Mouse (Mus musculus) CD4-positive, CD25-positive, alpha-beta regulatory T cell, adult 2 months (primary cell): Measurements from ENCODE around the gene Pitpnc1.

Source experiments
- DNase-seq: peaks from one replicate; pipeline ENCODE4 v3.0.0-alpha.2; 2012; ENCODE audit warnings: low read depth, low spot score

Gene Pitpnc1

GRCm38 (mm10) chr11:107410090-107410732 lies 60.3 kb downstream of the Pitpnc1 start:
- no peak for DNase-seq

- DNase-seq: no peak
Measured at GRCm38 (mm10) chr11:107408886-107409285, 61.6 kb downstream of the Pitpnc1 start.

- DNase-seq: peak; percentile 58
Measured at GRCm38 (mm10) chr11:107407698-107408097, 62.8 kb downstream of the Pitpnc1 start.

DNA sequence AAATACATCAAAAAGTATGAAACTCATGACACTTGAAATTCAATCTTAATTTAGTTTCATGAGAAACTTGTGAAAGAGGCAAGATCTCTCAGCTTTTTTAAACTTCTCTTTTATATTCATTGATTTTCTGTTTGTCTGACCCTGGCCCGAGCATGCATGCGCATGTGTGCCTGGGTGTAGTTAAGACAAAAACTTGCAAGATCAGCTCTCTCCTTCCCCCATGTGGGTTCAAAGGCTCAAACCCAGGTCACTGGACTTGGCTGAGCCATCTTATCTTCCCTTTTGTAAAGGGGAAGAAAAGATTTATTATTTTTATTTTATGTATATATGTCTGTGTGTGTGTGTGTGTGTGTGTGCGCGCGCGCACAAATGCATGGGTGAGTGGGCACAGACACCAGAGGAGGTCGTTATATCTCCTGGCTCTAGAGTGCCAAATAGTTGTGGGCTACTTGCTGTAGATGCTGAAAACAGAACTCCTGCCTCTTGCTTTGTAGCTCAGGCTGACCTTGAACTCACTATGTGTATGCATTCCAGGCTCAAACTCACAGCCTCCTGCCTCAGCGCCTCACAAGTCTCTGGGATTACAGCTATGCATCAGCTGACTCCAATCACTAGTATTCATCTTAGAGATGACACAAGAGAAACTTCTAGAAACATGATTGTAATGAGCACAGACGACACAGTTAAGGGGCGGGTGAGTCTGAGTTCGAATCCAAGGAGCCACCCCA lies 64.7 kb downstream of the Pitpnc1 start:
- no peak for DNase-seq

GRCm38 (mm10) chr11:107403309-107403708 lies 67.2 kb downstream of the Pitpnc1 start:
- DNase-seq: no peak

DNA sequence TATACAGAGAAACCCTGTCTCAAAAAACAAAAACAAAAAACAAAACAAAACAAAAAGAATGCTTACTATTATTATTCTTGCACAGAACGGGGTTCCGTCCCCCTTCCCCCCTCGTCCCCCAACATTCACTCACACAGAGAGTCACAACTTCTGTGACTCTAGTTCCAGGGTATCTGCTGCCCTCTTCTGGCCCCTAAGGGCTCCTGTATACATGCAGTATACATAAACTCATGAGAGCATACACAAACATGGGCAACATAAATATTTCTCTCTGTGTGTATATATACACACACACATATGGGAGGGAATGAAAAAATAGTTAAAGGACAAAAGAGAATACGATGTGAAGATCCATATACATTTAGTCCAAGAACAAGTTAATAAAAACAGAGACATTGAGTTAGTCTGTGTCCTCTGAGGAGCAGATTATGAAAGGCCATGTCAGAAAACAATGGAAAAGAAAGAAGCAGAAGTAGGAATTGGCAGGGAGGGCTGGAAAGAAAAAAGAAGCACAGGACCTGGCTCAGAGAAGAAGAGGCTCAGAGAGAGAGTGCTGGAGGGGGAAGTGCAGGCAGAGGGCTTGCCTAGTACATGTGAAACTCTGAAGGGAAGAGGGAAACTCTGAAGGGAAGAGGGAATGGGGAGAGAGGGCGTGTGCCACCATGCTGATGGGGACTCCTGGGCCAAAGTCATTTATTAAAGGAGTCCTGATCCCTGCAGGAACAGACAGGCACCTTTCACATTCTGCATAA lies 68.5 kb downstream of the Pitpnc1 start:
- no peak for DNase-seq

DNA sequence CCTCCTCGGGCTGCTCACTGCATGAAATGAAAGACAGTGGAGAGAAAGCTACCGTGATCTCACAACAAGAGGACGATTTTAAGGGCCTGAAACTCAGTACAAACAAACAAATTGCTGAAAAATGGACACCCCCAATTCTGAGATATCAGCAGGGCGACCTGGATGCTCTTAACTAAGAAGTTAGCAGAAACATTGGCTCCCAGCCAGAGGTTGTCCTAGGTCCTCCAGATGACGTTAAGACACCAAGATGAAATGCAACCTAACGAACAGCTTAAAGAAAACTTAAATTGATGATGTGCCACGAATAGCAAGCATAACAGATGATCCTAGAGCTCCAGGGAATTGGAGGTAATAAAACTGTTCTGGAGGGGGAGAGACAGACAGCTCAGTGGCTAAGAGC lies 69.7 kb downstream of the Pitpnc1 start:
- DNase-seq: no peak

DNA sequence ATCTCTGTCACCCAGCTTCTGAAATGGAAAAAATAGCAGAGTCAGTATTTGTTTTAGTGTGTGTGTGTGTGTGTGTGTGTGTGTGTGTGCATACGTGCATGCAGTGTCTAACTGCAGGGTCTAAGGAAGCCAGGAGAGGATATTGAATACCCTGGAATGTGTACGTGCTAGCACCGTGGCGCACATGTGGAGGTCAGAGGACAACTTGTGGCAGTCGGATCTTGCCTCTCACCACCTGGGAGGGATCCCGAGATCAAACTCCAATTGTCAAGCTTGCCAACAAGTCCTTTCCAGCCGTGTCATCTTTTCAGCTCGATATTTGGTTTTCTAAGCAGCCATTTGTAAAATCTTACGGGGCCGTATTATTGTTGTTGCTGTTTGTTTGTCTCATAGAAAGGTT lies 70.5 kb downstream of the Pitpnc1 start:
- DNase-seq: no peak

DNA sequence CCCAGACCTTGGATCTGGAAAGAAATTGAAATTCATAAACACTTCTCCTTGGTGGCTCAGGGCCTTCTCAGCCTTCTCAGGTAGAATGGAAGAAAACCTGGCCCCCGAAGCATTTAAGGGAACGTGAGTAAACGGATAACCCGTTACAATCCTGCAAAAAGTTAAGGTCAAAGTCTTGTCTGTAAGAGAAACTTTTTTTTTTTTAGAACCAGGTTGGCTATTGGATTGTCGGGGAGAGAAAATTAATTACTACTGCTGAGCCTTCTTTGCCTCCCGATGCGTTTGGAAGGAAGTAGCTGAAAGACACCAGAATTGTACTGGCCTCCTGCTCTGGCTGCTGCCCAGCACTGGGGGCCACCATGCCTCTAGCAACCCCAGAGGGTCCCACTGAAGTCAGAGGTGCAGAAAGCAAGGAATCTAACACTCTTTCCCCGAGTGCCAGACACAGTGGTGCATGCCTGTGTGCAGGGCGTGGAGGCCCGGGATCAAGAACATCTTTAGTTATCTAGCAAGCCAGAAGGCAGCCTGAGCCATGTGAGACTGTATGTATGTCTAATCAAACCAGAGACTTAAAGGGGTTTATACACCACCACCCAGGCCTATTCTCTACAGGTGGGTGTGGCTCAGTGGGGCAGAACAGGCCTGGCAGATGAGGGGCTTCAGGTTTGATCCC lies 73.0 kb downstream of the Pitpnc1 start:
- no peak for DNase-seq

DNA sequence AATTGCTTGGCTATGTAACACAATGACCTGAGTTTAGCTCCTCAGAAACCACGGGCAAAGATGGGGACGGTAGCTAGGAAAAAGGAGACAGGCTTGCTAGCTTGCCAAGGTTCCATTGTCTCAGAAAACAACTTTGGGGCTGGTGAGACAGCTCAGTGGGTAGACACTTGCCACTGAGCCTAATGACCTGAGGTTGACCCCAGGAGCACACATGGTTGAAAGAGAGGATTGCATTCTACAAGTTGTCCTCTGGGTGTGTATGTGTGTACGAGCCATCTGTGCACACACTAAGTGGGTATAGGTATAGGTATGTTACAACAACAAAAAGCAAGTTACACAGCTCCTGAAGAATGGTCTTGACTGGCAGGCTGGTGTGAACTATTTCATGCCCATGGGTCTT lies 76.3 kb downstream of the Pitpnc1 start:
- peak; percentile 38 for DNase-seq

DNA sequence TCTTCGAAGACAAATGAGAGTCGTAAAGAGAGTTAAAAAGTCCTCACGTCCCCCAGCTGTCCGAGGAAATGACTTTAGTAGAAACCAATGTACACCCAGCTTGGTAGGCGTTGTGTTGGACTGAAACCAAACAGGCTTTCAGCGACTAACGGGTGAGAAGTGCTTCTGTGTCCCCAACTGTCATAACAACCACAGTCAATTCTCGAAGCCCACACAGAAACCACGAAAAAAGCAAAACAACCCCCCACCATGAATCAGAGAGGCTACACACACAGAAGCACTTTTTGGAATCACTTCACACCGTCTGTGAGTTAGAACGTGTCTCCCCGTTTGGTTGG lies 76.7 kb downstream of the Pitpnc1 start:
- DNase-seq: peak; percentile 56

DNA sequence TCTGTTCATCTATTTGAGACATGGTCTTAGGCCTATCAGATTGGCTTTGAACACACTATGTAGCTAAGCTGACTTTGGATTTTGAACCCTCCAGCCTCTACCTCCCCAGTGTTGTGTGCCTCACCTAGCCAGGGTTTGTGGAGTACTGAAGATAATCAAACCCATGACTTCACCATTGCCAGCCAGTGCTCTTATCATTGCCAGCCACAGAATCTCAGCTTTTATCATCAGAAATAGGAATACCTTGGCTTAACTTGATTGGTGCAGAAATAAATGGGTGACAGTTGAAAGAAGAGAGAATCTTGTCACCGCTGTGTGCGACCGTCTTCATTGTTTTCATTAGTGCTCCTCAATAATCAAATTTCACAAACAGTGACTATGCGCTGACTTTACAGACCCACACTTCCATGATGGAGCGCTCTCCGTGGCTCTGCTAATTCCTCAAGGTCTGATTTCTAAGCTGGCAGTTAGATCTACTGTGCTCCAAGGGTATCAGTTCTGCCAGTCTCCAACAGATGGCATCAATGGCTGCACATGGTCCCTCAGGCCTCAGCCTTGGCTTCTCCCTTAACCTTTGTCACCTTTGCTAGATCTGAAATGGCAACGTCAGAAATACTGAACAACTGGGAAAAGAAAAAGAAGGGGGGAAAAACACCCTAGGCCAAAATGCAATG lies 77.2 kb downstream of the Pitpnc1 start:
- peak; percentile 76 for DNase-seq

DNA sequence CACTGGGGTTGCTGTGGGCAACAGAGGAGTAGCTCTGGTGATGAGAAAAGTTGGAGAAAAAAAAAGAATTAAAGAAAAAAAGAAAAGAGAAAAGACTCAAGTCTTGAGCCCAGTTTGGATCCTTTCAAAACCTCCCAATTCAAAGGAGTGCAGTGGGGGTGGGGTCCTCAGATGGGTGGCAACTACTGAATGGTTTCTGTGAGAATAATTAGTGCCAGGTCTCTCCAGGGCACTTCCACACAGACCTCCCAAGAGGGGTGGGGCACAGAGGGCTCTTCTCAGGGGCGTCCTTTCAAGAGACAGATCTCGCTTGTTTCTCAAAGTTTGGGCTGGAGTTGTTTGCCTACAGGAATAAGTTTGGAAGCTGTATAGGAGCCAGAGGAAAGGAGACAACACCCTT lies 80.0 kb downstream of the Pitpnc1 start:
- DNase-seq: no peak

DNA sequence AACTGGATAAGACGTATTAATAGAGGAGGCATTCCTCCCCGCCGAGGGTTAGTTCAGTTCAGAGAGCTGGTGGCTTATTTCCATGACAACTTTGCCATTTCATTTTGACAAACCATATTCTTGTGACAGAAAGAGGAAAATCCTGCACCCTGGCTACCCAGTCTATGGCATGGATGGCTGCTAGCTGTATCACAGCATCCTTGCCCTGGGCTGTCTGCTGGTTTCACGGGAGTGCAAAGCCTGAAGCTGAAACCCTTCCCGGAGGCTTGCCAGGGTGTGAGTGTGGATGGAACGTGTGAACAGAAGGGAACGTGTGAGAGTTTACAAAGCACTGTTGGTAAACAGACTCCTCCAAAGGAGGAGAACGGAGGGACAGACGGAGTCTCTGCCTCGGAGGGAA lies 80.5 kb downstream of the Pitpnc1 start:
- DNase-seq: no peak

DNA sequence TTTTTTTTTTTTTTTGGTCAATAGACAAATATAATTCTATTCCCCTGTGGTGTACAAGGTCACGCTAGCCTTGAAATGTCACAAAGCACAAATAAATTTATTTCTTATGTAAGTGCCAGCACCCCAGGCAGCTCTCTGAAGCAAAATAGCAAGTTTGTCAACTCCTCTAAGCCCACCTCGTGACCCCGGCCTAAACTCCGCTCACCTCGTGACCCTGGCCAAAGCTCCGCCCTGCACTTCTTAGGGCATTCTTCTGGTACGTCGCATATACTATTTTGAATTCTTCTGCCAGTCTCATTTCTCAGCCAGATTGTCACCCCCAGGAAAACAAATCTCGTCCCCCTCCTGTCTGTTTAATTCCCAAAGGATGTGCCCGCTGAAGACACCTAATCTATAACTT lies 84.0 kb downstream of the Pitpnc1 start:
- DNase-seq: no peak

DNA sequence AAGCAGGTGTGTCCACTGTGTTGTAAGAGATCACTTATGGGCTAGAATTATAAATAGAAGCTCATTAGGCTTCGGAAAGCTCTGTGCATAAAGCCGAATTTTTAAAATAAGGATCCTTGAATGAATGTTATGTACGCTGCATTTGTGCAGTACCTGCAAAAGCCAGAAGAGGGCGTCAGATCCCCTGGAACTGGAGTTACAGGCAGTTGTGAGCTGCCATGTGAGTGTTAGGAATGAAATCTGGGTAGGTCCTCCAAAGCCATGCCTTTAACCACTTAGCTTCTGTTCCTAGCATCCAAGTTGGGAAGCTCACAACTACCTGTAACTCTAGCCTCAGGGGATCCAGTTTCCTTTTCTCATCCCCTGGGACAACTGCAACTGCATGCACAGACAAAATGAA lies 85.2 kb downstream of the Pitpnc1 start:
- peak; percentile 80 for DNase-seq

DNA sequence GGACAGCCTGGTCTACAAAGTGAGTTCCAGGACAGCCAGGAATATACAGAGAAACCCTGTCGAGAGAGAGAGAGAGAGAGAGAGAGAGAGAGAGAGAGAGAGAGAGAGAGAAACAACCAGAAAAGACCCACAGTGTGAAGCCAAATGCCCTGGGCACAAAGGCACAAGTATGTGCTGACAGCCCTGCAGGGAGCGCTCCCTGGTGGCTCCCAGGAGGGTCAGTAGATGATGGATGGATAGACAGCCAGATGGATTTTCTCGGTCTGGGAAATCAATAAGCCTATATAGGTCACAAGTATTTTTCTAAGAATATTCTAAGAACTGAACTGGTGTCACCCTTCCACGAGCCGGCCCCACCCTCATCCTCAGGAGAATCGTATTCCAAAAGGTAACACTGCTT lies 86.5 kb downstream of the Pitpnc1 start:
- no peak for DNase-seq

DNA sequence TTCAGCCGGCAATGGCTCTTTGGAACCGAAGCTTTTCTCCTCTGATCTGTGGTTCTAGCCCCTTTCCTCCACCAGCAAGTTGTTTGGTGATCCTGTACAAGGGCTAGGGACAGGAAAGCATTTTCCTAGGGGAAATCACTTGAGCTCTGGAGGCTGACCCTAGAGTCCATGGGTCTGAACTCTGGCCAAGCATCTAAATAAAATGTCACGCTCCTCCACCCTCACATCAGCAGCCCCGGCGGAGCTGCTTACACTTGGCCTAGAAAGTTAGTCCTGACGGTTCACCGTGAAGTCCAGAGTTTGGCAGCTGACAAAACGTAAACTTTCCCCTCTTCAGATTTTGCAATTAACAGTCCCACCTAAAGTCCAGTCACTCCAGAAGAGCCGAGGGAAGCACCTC lies 90.5 kb downstream of the Pitpnc1 start:
- DNase-seq: no peak

DNA sequence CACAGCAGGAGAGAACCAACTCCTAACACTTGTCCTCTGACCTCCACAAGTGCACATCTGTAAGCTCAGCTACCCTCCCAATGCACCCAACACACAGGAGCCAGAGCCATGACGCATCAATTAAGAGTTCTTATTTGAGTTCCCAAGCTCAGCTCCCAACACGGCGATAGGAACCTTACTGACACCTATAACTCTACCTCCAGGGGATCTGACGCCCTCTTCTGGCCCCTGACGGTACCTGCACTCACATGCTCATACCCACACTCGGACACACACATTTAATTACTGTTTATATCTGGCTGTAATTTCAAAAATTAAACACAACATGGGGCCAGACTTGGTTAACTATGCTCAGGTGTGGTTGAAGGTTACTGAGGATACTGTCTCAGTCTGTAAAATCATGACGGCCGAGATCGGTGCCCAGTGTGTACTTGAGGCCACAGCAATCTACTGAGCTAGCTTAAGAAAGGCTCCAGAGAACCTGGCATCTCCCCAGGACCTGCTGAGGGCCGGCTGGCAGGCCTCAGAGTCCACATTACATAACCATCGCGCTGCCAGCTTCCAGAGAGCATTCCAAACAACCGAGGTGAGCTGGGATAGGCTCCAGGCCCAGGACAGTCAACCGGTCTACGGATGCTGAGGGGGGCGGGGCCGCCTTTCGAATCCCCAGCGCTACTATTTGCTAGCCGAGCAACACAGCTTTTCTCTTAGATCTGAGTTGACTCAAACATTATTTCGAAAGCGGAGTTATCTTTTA lies 91.2 kb downstream of the Pitpnc1 start:
- DNase-seq: no peak

DNA sequence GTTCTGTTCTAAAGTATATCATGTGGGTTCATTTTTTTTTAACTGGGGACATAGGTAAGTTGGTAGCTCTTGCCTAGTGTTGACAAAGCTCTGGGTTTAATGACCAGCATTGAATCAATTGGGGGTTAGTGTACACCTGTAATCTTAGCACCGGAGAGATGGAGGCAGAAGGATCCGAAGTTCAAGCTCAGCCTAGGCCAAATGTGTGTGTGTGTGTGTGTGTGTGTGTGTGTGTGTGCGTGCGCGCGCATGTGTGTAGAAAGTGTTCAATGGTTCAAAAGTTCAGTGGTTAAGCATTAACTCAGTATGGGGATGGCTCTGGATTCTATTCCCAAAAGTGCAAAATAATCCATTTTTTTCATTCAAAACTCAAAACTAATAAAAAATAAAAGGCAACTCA lies 93.2 kb downstream of the Pitpnc1 start:
- no peak for DNase-seq

GRCm38 (mm10) chr11:107376272-107376671 lies 94.2 kb downstream of the Pitpnc1 start:
- DNase-seq: no peak
